Mouse (Mus musculus): ENCODE data around the gene Map4.
"Not testable (repeated sequence)": the region's sequence is repeated elsewhere in the genome, so short reads cannot be mapped to it uniquely, and the experiment has no call there.

The Map4 gene

GRCm38 (mm10) chr9:110064641-110065040, 133.4 kb downstream of the Map4 start:
- DNase-seq (ENCODE audit: low spot score), result no peak

- DNase-seq (ENCODE audit: low spot score), result no peak
Observed at GRCm38 (mm10) chr9:110068745-110069144, 137.5 kb downstream of the Map4 start.

- DNase-seq (ENCODE audit: low spot score), result no peak
Observed at GRCm38 (mm10) chr9:110070358-110070757, 139.1 kb downstream of the Map4 start.

GRCm38 (mm10) chr9:110071011-110071410, 139.8 kb downstream of the Map4 start:
- no peak for DNase-seq (ENCODE audit: low spot score)

- peak; percentile 73 for DNase-seq (ENCODE audit: low spot score)
Observed at GRCm38 (mm10) chr9:110071843-110072242, 140.6 kb downstream of the Map4 start.

- DNase-seq (ENCODE audit: low spot score), result not testable (repeated sequence)
Observed at GRCm38 (mm10) chr9:110076468-110076867, 145.2 kb downstream of the Map4 start.

- no peak for DNase-seq (ENCODE audit: low spot score)
Observed at GRCm38 (mm10) chr9:110081066-110081465, 149.8 kb downstream of the Map4 start.

- DNase-seq (ENCODE audit: low spot score), result peak; percentile 2
Observed at GRCm38 (mm10) chr9:110084201-110084964, 153.1 kb downstream of the Map4 start.

GRCm38 (mm10) chr9:110085693-110086092, 154.4 kb downstream of the Map4 start:
- DNase-seq (ENCODE audit: low spot score), result no peak

- no peak for DNase-seq (ENCODE audit: low spot score)
Observed at GRCm38 (mm10) chr9:110093303-110093702, 162.0 kb downstream of the Map4 start.

- DNase-seq (ENCODE audit: low spot score), result no peak
Observed at GRCm38 (mm10) chr9:110094761-110095160, 163.5 kb downstream of the Map4 start.

GRCm38 (mm10) chr9:110097791-110098190, 166.5 kb downstream of the Map4 start:
- DNase-seq (ENCODE audit: low spot score), result no peak

- DNase-seq (ENCODE audit: low spot score), result peak; percentile 92
Observed at GRCm38 (mm10) chr9:110100627-110101600, 169.7 kb downstream of the Map4 start.

GRCm38 (mm10) chr9:110116353-110116976, 185.2 kb downstream of the Map4 start:
- DNase-seq (ENCODE audit: low spot score), result no peak

- peak; percentile 86 for DNase-seq (ENCODE audit: low spot score)
Observed at GRCm38 (mm10) chr9:110116977-110117778, 185.9 kb downstream of the Map4 start, which contains the start of gene Smarcc1. Gene Smarcc1 (plus strand): TSS chr9:110117708.

GRCm38 (mm10) chr9:110117779-110118139, 186.5 kb downstream of the Map4 start, which contains the start of gene Dhx30:
Gene Dhx30 (minus strand): TSS chr9:110117830.
- DNase-seq (ENCODE audit: low spot score), result no peak

GRCm38 (mm10) chr9:110118249-110118648, 187.0 kb downstream of the Map4 start:
- DNase-seq (ENCODE audit: low spot score), result no peak

GRCm38 (mm10) chr9:110121424-110121823, 190.2 kb downstream of the Map4 start:
- no peak for DNase-seq (ENCODE audit: low spot score)

GRCm38 (mm10) chr9:110123322-110123721, 192.1 kb downstream of the Map4 start:
- DNase-seq (ENCODE audit: low spot score), result no peak

GRCm38 (mm10) chr9:110124008-110124540, 192.8 kb downstream of the Map4 start:
- DNase-seq (ENCODE audit: low spot score), result not testable (repeated sequence)

GRCm38 (mm10) chr9:110130896-110131524, 199.8 kb downstream of the Map4 start:
- DNase-seq (ENCODE audit: low spot score), result no peak
